Mouse (Mus musculus) midbrain, embryonic 14.5 days (tissue): ENCODE measurements at regions not wholly inside any gene's neighbourhood (a gene's known extent, or its start where the extent isn't known, plus 50 kb on each side); places are given as distances from the start of the nearest gene placed in this dataset.

Experiments used
- ATAC-seq: fragments of 200-750 bp; cut with Nextera tagmentation; 2 replicates; pipeline ENCODE4 v1.8.0; 2017; ENCODE audit warnings: moderate number of reproducible peaks, moderate library complexity; ENCODE audit not compliant: low FRiP score, low TSS enrichment
- DNase-seq: peaks from one replicate; pipeline ENCODE4 v3.0.0-alpha.2; 2015
- H3K27ac ChIP-seq: fragments of 300-500 bp; sonication (generic); replicated peaks from 2 replicates; pipeline ENCODE4 v1.5.1; 2014; ENCODE audit warnings: mild to moderate bottlenecking, low read depth, low read length, moderate library complexity
- H3K27me3 ChIP-seq: fragments of 300-500 bp; sonication (generic); 2 replicates; pipeline ENCODE4 v1.6.1; 2014; ENCODE audit warnings: low read length, control low read depth, mixed read lengths; ENCODE audit not compliant: control insufficient read depth, insufficient read depth
- H3K36me3 ChIP-seq: fragments of 300-500 bp; sonication (generic); 2 replicates; pipeline ENCODE4 v1.6.1; 2014; ENCODE audit warnings: low read length, control low read depth; ENCODE audit not compliant: control insufficient read depth, insufficient read depth
- H3K4me1 ChIP-seq: fragments of 300-500 bp; sonication (generic); 2 replicates; pipeline ENCODE4 v1.6.1; 2014; ENCODE audit warnings: mild to moderate bottlenecking, antibody characterized with exemption, low read length, control low read depth; ENCODE audit not compliant: control insufficient read depth, insufficient read depth
- H3K4me2 ChIP-seq: fragments of 300-500 bp; sonication (generic); 2 replicates; pipeline ENCODE4 v1.6.1; 2014; ENCODE audit warnings: mild to moderate bottlenecking, low read length, moderate library complexity
- H3K4me3 ChIP-seq: fragments of 300-500 bp; sonication (generic); replicated peaks from 2 replicates; pipeline ENCODE4 v1.5.1; 2014; ENCODE audit warnings: low read depth, low read length
- H3K9ac ChIP-seq: fragments of 300-500 bp; sonication (generic); replicated peaks from 2 replicates; pipeline ENCODE4 v1.6.1; 2014; ENCODE audit warnings: mild to moderate bottlenecking, low read length, moderate library complexity
- H3K9me3 ChIP-seq: fragments of 300-500 bp; sonication (generic); 2 replicates; pipeline ENCODE4 v1.6.1; 2016; ENCODE audit warnings: low read length, control low read depth, mixed read lengths; ENCODE audit not compliant: control insufficient read depth
- WGBS: fragments of 180-500 bp; shearing (Covaris S2); extraction: QIAGEN DNeasy Blood & Tissue Kit; methylation state at CpG from one replicate; pipeline ENCODE4 v1.1.7; 2014; 5-methylcytosine and 5-hydroxymethylcytosine counted together

DNA sequence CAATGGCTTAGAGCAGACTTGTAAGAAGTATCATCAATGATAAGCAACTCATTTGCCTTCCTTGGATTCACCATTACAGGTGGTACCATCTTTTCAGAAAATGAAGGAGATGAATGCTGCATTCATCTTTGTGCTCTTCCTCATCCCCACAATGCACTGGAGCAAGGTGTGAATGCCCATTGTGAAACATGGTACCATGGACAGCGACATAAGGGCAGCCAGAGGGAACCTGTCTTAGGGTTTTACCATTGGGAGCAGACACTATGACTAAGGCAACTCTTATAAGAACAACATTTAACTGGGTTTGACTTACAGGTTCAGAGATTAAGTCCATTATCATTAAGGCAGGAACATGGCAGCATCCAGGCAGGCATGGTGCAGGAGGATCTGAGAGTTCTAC is 60.1 kb upstream of the Kcnj6 start:
- no peak overlapping the region for H3K27ac ChIP-seq
- DNase-seq (no peak), ATAC-seq (no peak)
- no peaks in the 10 kb centered on the region for H3K27me3 ChIP-seq
- no peak overlapping the region for H3K4me3 ChIP-seq
- H3K9ac ChIP-seq, result no peak overlapping the region
- 27% methylated on average over 1 of the region's 1 CpGs for WGBS
- no peaks in the 10 kb centered on the region for H3K4me1 ChIP-seq
- peaks cover 6% of the 10 kb centered on the region for H3K9me3 ChIP-seq
- no peaks in the 10 kb centered on the region for H3K36me3 ChIP-seq
- no peak overlapping the region for H3K4me2 ChIP-seq

DNA sequence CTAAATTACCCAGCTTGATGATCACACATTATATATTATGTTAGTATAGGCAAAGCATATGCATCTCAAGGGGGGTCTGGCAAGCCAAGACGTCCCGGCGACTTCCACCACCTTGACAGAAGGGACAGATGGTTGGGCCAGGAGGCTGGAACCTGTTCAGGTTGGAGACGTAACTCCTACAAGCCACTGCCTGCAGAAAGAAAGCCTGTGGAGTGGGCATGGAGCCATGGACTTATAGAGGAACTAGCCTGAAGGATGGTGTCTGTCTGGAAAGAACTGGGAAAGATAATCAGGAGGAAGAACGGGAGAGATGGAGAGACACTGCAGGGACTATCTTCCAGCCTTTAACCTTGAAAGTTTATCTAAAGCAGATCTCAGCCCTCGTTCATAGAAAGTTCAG is 66.9 kb upstream of the Kcnj6 start:
- H3K36me3 ChIP-seq, result no peaks in the 10 kb centered on the region
- ATAC-seq, result no peak
- H3K4me2 ChIP-seq, result no peak overlapping the region
- no peaks in the 10 kb centered on the region for H3K9me3 ChIP-seq
- DNase-seq, result no peak
- no peaks in the 10 kb centered on the region for H3K4me1 ChIP-seq
- 90% methylated on average over 6 of the region's 6 CpGs for WGBS
- no peaks in the 10 kb centered on the region for H3K27me3 ChIP-seq
- H3K27ac ChIP-seq, result no peak overlapping the region
- no peak overlapping the region for H3K4me3 ChIP-seq
- H3K9ac ChIP-seq, result no peak overlapping the region

DNA sequence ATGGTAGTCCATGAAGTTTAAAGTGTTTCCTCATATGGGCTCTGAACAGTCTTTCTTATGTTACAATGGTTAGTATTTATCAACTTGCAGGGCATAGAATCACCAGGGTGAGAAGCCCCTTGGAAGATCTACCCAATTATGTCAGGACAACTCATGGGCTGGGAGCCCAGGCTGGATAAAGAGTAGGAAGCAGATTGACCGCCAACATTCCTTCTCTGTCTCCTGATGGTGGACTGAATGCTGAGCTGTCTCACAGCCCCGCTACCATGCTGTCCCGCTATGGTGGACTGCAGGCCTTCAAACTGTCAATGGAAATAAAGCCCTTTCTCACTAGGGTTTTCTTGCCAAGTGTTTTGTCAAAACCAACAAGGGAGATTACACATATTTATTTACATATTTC is 69.2 kb upstream of the Kcnj6 start:
- ATAC-seq (no peak), DNase-seq (no peak)
- Histone ChIP-seq H3K4me2 (no peak overlapping the region), H3K36me3 (no peaks in the 10 kb centered on the region), H3K27me3 (no peaks in the 10 kb centered on the region), H3K9ac (no peak overlapping the region), H3K4me3 (no peak overlapping the region), H3K27ac (no peak overlapping the region), H3K9me3 (no peaks in the 10 kb centered on the region), H3K4me1 (no peaks in the 10 kb centered on the region)
- WGBS, result 89% methylated on average over 3 of the region's 3 CpGs

DNA sequence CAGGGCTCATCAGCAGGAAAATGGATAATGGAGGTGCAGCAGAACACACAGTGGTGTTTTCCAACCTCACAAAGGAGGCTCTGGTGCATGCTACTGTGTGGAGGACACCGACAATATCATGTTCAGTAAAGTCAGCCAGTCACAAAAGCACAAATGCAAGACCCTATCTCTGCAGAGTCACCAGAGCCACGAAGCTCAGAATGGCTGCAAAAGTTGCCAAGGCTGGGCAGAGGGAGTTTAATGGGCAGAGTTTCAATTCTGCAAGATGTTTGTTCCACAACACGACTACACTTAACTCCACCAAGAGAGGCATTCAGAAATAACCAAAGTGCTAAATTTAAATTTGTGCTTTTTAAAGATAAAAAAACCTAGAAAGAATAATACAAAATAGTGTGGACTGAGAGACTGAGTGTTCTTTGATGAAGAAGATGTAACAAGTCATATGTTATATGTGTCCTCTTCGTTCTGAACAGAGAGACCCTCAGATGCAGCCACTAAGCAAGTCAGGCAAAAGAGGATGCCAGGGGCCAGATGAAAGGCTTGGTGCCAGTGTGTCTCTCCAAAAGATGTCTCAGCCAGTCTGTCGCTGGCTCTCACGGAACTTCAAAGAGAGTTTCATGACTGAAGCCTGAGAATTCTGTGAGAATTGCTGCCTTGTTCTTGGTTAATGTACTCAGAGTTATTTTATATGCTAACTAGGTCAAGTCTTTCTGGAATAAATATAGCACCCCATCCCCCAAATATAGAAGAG is 95.1 kb upstream of the Kcnj6 start:
- no peak for ATAC-seq
- H3K27me3 ChIP-seq, result no peaks in the 10 kb centered on the region
- 69% methylated on average over 6 of the region's 6 CpGs for WGBS

DNA sequence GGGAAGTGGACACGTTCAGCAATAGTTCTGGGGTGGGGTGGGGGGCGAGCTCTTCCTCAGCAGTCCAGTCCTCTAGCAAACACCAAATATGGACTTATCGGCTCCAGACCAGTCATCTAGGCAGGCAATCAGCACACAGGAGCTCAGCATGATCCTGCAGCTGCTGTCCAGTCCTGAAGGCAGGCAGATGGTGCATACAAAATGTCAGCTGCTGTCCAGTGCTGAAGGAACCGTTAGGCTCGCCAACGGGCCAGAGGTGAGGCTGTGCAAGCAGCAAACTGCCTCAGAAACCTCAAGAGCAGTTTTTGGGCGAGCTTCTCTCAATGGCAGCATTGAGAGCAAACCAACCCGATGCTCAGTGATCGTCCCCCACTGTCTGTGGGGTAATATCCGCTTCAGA is 96.3 kb upstream of the Kcnj6 start:
- H3K9me3 ChIP-seq, result no peaks in the 10 kb centered on the region
- no peaks in the 10 kb centered on the region for H3K4me1 ChIP-seq
- peak; percentile 45 for DNase-seq
- no peak for ATAC-seq
- no peak overlapping the region for H3K27ac ChIP-seq
- no peak overlapping the region for H3K4me2 ChIP-seq
- WGBS, result 44% methylated on average over 10 of the region's 10 CpGs
- H3K27me3 ChIP-seq, result no peaks in the 10 kb centered on the region
- H3K36me3 ChIP-seq, result no peaks in the 10 kb centered on the region
- H3K4me3 ChIP-seq, result no peak overlapping the region
- H3K9ac ChIP-seq, result no peak overlapping the region

More for the DNA sequence above, 95.1 kb upstream of the Kcnj6 start:
- Histone ChIP-seq H3K4me1 (no peaks in the 10 kb centered on the region), H3K4me2 (no peak overlapping the region), H3K27ac (no peak overlapping the region), H3K9me3 (no peaks in the 10 kb centered on the region), H3K4me3 (no peak overlapping the region), H3K9ac (no peak overlapping the region), H3K36me3 (no peaks in the 10 kb centered on the region)
- DNase-seq, result no peak

DNA sequence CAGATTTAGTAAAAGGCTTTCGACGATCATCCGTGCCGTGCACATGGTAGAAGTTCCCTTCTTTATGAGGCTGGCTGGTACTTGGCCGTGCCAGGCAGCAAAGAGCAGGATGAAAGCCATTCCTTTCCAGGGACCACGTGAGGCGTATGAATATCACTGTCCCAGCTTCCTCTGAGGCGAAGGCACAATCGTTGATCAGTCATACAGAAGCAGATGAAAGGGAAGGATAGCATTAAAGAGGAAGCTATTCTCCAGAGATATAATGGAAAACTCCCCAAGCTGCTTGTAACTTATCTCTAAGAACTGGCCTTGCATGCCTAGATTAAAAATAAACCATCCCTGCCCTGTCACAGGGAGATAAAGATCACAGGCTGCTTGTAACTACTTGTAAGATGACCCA is 103.5 kb upstream of the Kcnj6 start:
- no peak for ATAC-seq
- 62% methylated on average over 9 of the region's 9 CpGs for WGBS
- Histone ChIP-seq H3K4me3 (no peak overlapping the region), H3K4me1 (peaks cover 3% of the 10 kb centered on the region; the same call in 1 of the 2 replicates), H3K36me3 (no peaks in the 10 kb centered on the region), H3K4me2 (no peak overlapping the region), H3K27ac (no peak overlapping the region), H3K9me3 (no peaks in the 10 kb centered on the region), H3K27me3 (no peaks in the 10 kb centered on the region), H3K9ac (no peak overlapping the region)
- peak; percentile 44 for DNase-seq

DNA sequence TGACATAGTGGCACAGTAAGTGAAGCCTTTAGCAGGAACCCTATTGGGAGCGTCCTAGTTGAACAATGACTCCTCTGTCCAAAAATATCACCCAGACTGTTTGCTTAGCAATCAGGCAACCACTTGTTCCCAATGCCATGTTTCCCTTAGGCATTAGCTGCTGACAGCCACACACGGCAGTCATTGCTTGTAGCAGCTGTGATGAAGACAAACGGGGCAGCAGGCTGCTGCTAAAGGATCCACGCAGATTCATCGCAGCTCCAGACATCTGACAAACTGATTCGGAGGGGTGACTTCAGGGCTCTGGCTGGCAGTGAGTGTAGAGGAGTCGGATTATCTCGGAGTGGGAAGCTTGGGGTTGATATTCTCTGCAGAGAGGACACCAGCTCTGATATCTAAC is 120.0 kb upstream of the Kcnj6 start:
- Histone ChIP-seq H3K4me1 (peaks cover 3% of the 10 kb centered on the region; the same call in 1 of the 2 replicates), H3K36me3 (no peaks in the 10 kb centered on the region), H3K4me2 (no peak overlapping the region), H3K9ac (no peak overlapping the region), H3K9me3 (no peaks in the 10 kb centered on the region), H3K4me3 (no peak overlapping the region), H3K27me3 (no peaks in the 10 kb centered on the region), H3K27ac (no peak overlapping the region)
- ATAC-seq (no peak), DNase-seq (no peak)
- WGBS, result 64% methylated on average over 8 of the region's 8 CpGs

DNA sequence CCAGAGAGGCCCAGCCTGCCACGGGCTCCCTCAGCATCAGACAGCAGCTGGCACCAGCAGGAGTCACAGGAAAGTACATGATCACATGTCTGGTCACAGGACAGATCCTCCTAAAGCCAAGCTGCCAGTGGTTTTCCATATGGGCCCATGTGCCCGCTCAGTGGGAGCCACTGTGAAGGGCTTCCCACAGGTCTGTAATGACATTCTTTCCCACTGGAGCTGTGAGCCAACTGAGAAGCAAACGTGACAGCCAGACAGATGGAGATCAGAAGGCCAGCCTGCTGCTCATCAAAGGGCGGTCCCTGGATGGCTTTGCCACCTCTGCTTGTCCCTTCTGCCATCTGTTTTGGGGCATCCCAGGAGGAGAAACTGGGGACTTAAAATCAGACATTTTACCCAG is 121.8 kb upstream of the Kcnj6 start:
- H3K4me2 ChIP-seq, result no peak overlapping the region
- H3K4me3 ChIP-seq, result no peak overlapping the region
- H3K4me1 ChIP-seq, result peaks cover 3% of the 10 kb centered on the region; the same call in 1 of the 2 replicates
- no peak overlapping the region for H3K9ac ChIP-seq
- no peak overlapping the region for H3K27ac ChIP-seq
- DNase-seq, result no peak
- H3K27me3 ChIP-seq, result no peaks in the 10 kb centered on the region
- ATAC-seq, result no peak
- H3K36me3 ChIP-seq, result no peaks in the 10 kb centered on the region
- 61% methylated on average over 4 of the region's 4 CpGs for WGBS
- no peaks in the 10 kb centered on the region for H3K9me3 ChIP-seq

DNA sequence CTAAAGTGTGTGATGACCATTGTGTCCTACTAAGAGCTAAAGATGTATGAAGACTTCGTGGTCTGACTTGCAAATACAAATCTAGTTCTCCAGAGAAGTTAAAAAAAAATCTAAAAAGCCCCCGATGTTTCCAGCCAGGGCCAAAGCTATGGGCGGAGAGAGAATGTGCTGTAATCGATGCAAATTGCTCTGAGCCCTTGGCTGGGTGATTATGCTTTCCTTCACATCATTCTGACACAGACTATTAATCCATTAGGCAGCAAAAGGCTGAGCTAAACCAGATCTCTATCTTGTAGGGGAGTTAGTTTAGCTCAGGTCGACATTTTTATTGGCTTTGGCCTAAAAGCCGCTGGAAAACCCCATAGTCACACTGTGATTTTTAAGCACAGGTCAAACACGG is 124.5 kb upstream of the Kcnj6 start:
- Histone ChIP-seq H3K36me3 (no peaks in the 10 kb centered on the region), H3K4me1 (peaks cover 3% of the 10 kb centered on the region; the same call in 1 of the 2 replicates), H3K9ac (no peak overlapping the region), H3K27me3 (no peaks in the 10 kb centered on the region), H3K4me2 (no peak overlapping the region), H3K9me3 (no peaks in the 10 kb centered on the region), H3K4me3 (no peak overlapping the region), H3K27ac (no peak overlapping the region)
- ATAC-seq (no peak), DNase-seq (peak; percentile 30)
- 57% methylated on average over 7 of the region's 7 CpGs for WGBS
